Mouse (Mus musculus) forebrain, embryonic 11.5 days (tissue): ENCODE measurements around the gene Gm28305. TPM values are rescaled to one million over a fixed set of nuclear protein-coding genes. Genes with fewer than 3 reads are reported as not detected.

Source experiments
- ATAC-seq: fragments of 200-750 bp; cut with Nextera tagmentation; replicated peaks from 2 replicates; pipeline ENCODE4 v1.8.0; 2017; ENCODE audit warnings: moderate TSS enrichment; ENCODE audit not compliant: low FRiP score
- DNase-seq: peaks from one replicate; pipeline ENCODE4 v3.0.0-alpha.2; 2017; ENCODE audit warnings: low spot score
- H3K27ac ChIP-seq: fragments of 300-500 bp; sonication (generic); 2 replicates; pipeline ENCODE4 v1.5.1; 2014; ENCODE audit warnings: low read depth, low read length
- H3K27me3 ChIP-seq: fragments of 300-500 bp; sonication (generic); 2 replicates; pipeline ENCODE4 v1.6.1; 2014; ENCODE audit warnings: mild to moderate bottlenecking, low read length, mixed read lengths; ENCODE audit not compliant: control insufficient read depth, insufficient read depth
- H3K36me3 ChIP-seq: fragments of 300-500 bp; sonication (generic); 2 replicates; pipeline ENCODE4 v1.6.1; 2014; ENCODE audit warnings: mild to moderate bottlenecking, low read length, moderate library complexity, mixed read lengths; ENCODE audit not compliant: control insufficient read depth, insufficient read depth
- H3K4me1 ChIP-seq: fragments of 300-500 bp; sonication (generic); replicated peaks from 2 replicates; pipeline ENCODE4 v1.6.1; 2014; ENCODE audit warnings: low read length, mixed read lengths; ENCODE audit not compliant: control insufficient read depth, insufficient read depth
- H3K4me2 ChIP-seq: fragments of 300-500 bp; sonication (generic); 2 replicates; pipeline ENCODE4 v1.6.1; 2014; ENCODE audit warnings: low read depth, mild to moderate bottlenecking, low read length, moderate library complexity, mixed read lengths; ENCODE audit not compliant: severe bottlenecking
- H3K4me3 ChIP-seq: fragments of 300-500 bp; sonication (generic); 2 replicates; pipeline ENCODE4 v1.5.1; 2014; ENCODE audit warnings: low read depth, low read length
- H3K9ac ChIP-seq: fragments of 300-500 bp; sonication (generic); 2 replicates; pipeline ENCODE4 v1.6.1; 2014; ENCODE audit warnings: low read length
- H3K9me3 ChIP-seq: fragments of 300-500 bp; sonication (generic); 2 replicates; pipeline ENCODE4 v1.6.1; 2016; ENCODE audit warnings: low read length, mixed read lengths; ENCODE audit not compliant: control insufficient read depth
- whole genome bisulfite sequencing: fragments of 180-500 bp; shearing (Covaris S2); extraction: QIAGEN DNeasy Blood & Tissue Kit; methylation state at CpG from one replicate; pipeline ENCODE4 v1.1.7; 2014; 5-methylcytosine and 5-hydroxymethylcytosine counted together
- polyA plus RNA-seq: library from polyadenylated mRNA; unstranded; fragments of >200 nt; fragmentation: Nextera tagmentation; extraction: Ambion mirVana; gene quantifications from 2 replicates; pipeline ENCODE4 v1.2.1, GENCODE M21; 2014

The Gm28305 gene
- polyA plus RNA-seq, 1 experiment from 2014 or later, result not detected

- Histone ChIP-seq H3K4me1 (peaks cover 9% of the 10 kb centered on the region), H3K9ac (peak within 1 kb of the TSS; percentile 78), H3K9me3 (no peaks in the 10 kb centered on the region), H3K27ac (no peak within 1 kb of the TSS), H3K27me3 (no peaks in the 10 kb centered on the region), H3K4me2 (peak within 1 kb of the TSS; percentile 82), H3K4me3 (peak within 1 kb of the TSS; percentile 95), H3K36me3 (no peaks in the 10 kb centered on the region)
- DNase-seq, result peak; percentile 83
- WGBS, result under 1% methylated on average over 59 of the region's 59 CpGs
- peak; percentile 73 for ATAC-seq
Measured at GRCm38 (mm10) chr9:104062430-104063243, 22.2 kb downstream of the Gm28305 start, which contains the start of gene Uba5. Gene Uba5 (minus strand): TSS chr9:104063134.

GRCm38 (mm10) chr9:104063244-104063961 is 22.9 kb downstream of the Gm28305 start, which contains the start of gene Acad11:
Gene Acad11 (plus strand): TSS chr9:104063377.
- no peaks in the 10 kb centered on the region for H3K27me3 ChIP-seq
- ATAC-seq, result peak; percentile 97
- H3K4me3 ChIP-seq, result peak within 1 kb of the TSS; percentile 95
- under 1% methylated on average over 29 of the region's 30 CpGs for WGBS
- H3K4me1 ChIP-seq, result peaks cover 9% of the 10 kb centered on the region
- no peak within 1 kb of the TSS for H3K27ac ChIP-seq
- peak within 1 kb of the TSS; percentile 78 for H3K9ac ChIP-seq
- H3K9me3 ChIP-seq, result no peaks in the 10 kb centered on the region
- DNase-seq, result peak; percentile 89
- no peaks in the 10 kb centered on the region for H3K36me3 ChIP-seq
- peak within 1 kb of the TSS; percentile 82 for H3K4me2 ChIP-seq

- Histone ChIP-seq H3K4me1 (peaks cover 9% of the 10 kb centered on the region), H3K27me3 (no peaks in the 10 kb centered on the region), H3K4me3 (no peak overlapping the region), H3K4me2 (no peak overlapping the region), H3K27ac (no peak overlapping the region), H3K36me3 (no peaks in the 10 kb centered on the region), H3K9me3 (no peaks in the 10 kb centered on the region), H3K9ac (no peak overlapping the region)
- ATAC-seq, result no peak
- DNase-seq, result no peak
- WGBS, result 37% methylated on average over 1 of the region's 1 CpGs
Measured at GRCm38 (mm10) chr9:104064571-104064970, 24.1 kb downstream of the Gm28305 start.

- WGBS, result 82% methylated on average over 4 of the region's 4 CpGs
Measured at GRCm38 (mm10) chr9:104070241-104070640, 29.8 kb downstream of the Gm28305 start.

GRCm38 (mm10) chr9:104070863-104071604 is 30.6 kb downstream of the Gm28305 start:
- Histone ChIP-seq H3K4me1 (no peaks in the 10 kb centered on the region), H3K9ac (no peak overlapping the region)
- WGBS, result 79% methylated on average over 8 of the region's 8 CpGs

More at GRCm38 (mm10) chr9:104070241-104070640, 29.8 kb downstream of the Gm28305 start:
- Histone ChIP-seq H3K27ac (no peak overlapping the region), H3K9me3 (no peaks in the 10 kb centered on the region), H3K4me2 (no peak overlapping the region), H3K36me3 (no peaks in the 10 kb centered on the region), H3K9ac (no peak overlapping the region), H3K4me3 (no peak overlapping the region), H3K4me1 (no peaks in the 10 kb centered on the region), H3K27me3 (no peaks in the 10 kb centered on the region)
- ATAC-seq, result no peak
- no peak for DNase-seq

GRCm38 (mm10) chr9:104075808-104076207 is 35.3 kb downstream of the Gm28305 start:
- DNase-seq (no peak), ATAC-seq (no peak)
- no peak overlapping the region for H3K4me2 ChIP-seq
- 70% methylated on average over 2 of the region's 2 CpGs for WGBS
- H3K27me3 ChIP-seq, result no peaks in the 10 kb centered on the region
- no peaks in the 10 kb centered on the region for H3K4me1 ChIP-seq
- no peaks in the 10 kb centered on the region for H3K9me3 ChIP-seq
- no peak overlapping the region for H3K4me3 ChIP-seq
- H3K27ac ChIP-seq, result no peak overlapping the region
- no peak overlapping the region for H3K9ac ChIP-seq
- no peaks in the 10 kb centered on the region for H3K36me3 ChIP-seq

More at GRCm38 (mm10) chr9:104070863-104071604, 30.6 kb downstream of the Gm28305 start:
- H3K4me2 ChIP-seq, result no peak overlapping the region
- H3K9me3 ChIP-seq, result no peaks in the 10 kb centered on the region
- H3K36me3 ChIP-seq, result no peaks in the 10 kb centered on the region
- no peak overlapping the region for H3K4me3 ChIP-seq
- DNase-seq (no peak), ATAC-seq (no peak)
- H3K27ac ChIP-seq, result no peak overlapping the region
- H3K27me3 ChIP-seq, result no peaks in the 10 kb centered on the region

- DNase-seq, result no peak
- no peaks in the 10 kb centered on the region for H3K4me1 ChIP-seq
- 93% methylated on average over 1 of the region's 1 CpGs for WGBS
- H3K36me3 ChIP-seq, result no peaks in the 10 kb centered on the region
- no peaks in the 10 kb centered on the region for H3K9me3 ChIP-seq
- ATAC-seq, result no peak
- H3K27me3 ChIP-seq, result no peaks in the 10 kb centered on the region
- H3K4me3 ChIP-seq, result no peak overlapping the region
- H3K9ac ChIP-seq, result no peak overlapping the region
- no peak overlapping the region for H3K4me2 ChIP-seq
- H3K27ac ChIP-seq, result no peak overlapping the region
Measured at GRCm38 (mm10) chr9:104078780-104079179, 38.3 kb downstream of the Gm28305 start.

- ATAC-seq (0 out of 2 replicates have a peak, but pooled peaks have one; percentile 49), DNase-seq (peak; percentile 78)
- WGBS, result 46% methylated on average over 5 of the region's 5 CpGs
- H3K36me3 ChIP-seq, result no peaks in the 10 kb centered on the region
- H3K4me2 ChIP-seq, result no peak overlapping the region
- no peaks in the 10 kb centered on the region for H3K4me1 ChIP-seq
- H3K27ac ChIP-seq, result no peak overlapping the region
- H3K9ac ChIP-seq, result no peak overlapping the region
- H3K27me3 ChIP-seq, result no peaks in the 10 kb centered on the region
- no peaks in the 10 kb centered on the region for H3K9me3 ChIP-seq
- no peak overlapping the region for H3K4me3 ChIP-seq
Measured at GRCm38 (mm10) chr9:104079379-104079778, 38.9 kb downstream of the Gm28305 start.
